Mouse (Mus musculus): ENCODE results near the gene Clstn1. TPM values are rescaled to one million over a fixed set of nuclear protein-coding genes. Genes with fewer than 3 reads are reported as not detected.

The Clstn1 gene
- polyA plus RNA-seq, 1 experiment from 2014 or later: 13.8 TPM

- Histone ChIP-seq H3K36me3 (ENCODE audit: inconsistent target) (no peaks in the 10 kb centered on the region), H3K4me3 (ENCODE audit: inconsistent target) (no peak overlapping the region), H3K27ac (no peak overlapping the region), H3K79me2 (ENCODE audit: inconsistent target) (no peaks in the 10 kb centered on the region)
- WGBS (ENCODE audit: missing documents): 90% methylated on average over 14 of the region's 14 CpGs
Measured at GRCm38 (mm10) chr4:149574391-149574821, 11.9 kb upstream of the Clstn1 start.

GRCm38 (mm10) chr4:149576061-149576460 lies 10.2 kb upstream of the Clstn1 start:
- Histone ChIP-seq H3K79me2 (ENCODE audit: inconsistent target) (no peaks in the 10 kb centered on the region), H3K36me3 (ENCODE audit: inconsistent target) (no peaks in the 10 kb centered on the region), H3K27ac (no peak overlapping the region), H3K4me3 (ENCODE audit: inconsistent target) (no peak overlapping the region)
- 86% methylated on average over 9 of the region's 9 CpGs for WGBS (ENCODE audit: missing documents)

- no peak overlapping the region for H3K27ac ChIP-seq
- no peak overlapping the region for H3K4me3 ChIP-seq (ENCODE audit: inconsistent target)
- no peaks in the 10 kb centered on the region for H3K36me3 ChIP-seq (ENCODE audit: inconsistent target)
- 70% methylated on average over 4 of the region's 4 CpGs for WGBS (ENCODE audit: missing documents)
- H3K79me2 ChIP-seq (ENCODE audit: inconsistent target): no peaks in the 10 kb centered on the region
Measured at GRCm38 (mm10) chr4:149576993-149577548, 9.2 kb upstream of the Clstn1 start.

- WGBS (ENCODE audit: missing documents): 80% methylated on average over 13 of the region's 13 CpGs
Measured at GRCm38 (mm10) chr4:149578085-149578681, 8.1 kb upstream of the Clstn1 start.

GRCm38 (mm10) chr4:149578831-149579230 lies 7.4 kb upstream of the Clstn1 start:
- H3K36me3 ChIP-seq (ENCODE audit: inconsistent target): no peaks in the 10 kb centered on the region
- WGBS (ENCODE audit: missing documents): 80% methylated on average over 4 of the region's 7 CpGs
- H3K4me3 ChIP-seq (ENCODE audit: inconsistent target): no peak overlapping the region
- H3K27ac ChIP-seq: no peak overlapping the region
- no peaks in the 10 kb centered on the region for H3K79me2 ChIP-seq (ENCODE audit: inconsistent target)

More at GRCm38 (mm10) chr4:149578085-149578681, 8.1 kb upstream of the Clstn1 start:
- H3K79me2 ChIP-seq (ENCODE audit: inconsistent target): no peaks in the 10 kb centered on the region
- H3K4me3 ChIP-seq (ENCODE audit: inconsistent target): no peak overlapping the region
- H3K27ac ChIP-seq: no peak overlapping the region
- no peaks in the 10 kb centered on the region for H3K36me3 ChIP-seq (ENCODE audit: inconsistent target)

- H3K4me3 ChIP-seq (ENCODE audit: inconsistent target): no peak overlapping the region
- 81% methylated on average over 8 of the region's 8 CpGs for WGBS (ENCODE audit: missing documents)
- H3K27ac ChIP-seq: no peak overlapping the region
- H3K79me2 ChIP-seq (ENCODE audit: inconsistent target): no peaks in the 10 kb centered on the region
- H3K36me3 ChIP-seq (ENCODE audit: inconsistent target): no peaks in the 10 kb centered on the region
Measured at GRCm38 (mm10) chr4:149585236-149585635, 1.0 kb upstream of the Clstn1 start.

GRCm38 (mm10) chr4:149586783-149587595 lies 721 bp downstream of the Clstn1 start:
- WGBS (ENCODE audit: missing documents): 2% methylated on average over 66 of the region's 72 CpGs
- peak overlapping the region; percentile 12 for H3K4me3 ChIP-seq (ENCODE audit: inconsistent target)
- H3K27ac ChIP-seq: no peak overlapping the region
- no peaks in the 10 kb centered on the region for H3K79me2 ChIP-seq (ENCODE audit: inconsistent target)
- no peaks in the 10 kb centered on the region for H3K36me3 ChIP-seq (ENCODE audit: inconsistent target)

GRCm38 (mm10) chr4:149587596-149588168 lies 1.4 kb downstream of the Clstn1 start:
- Histone ChIP-seq H3K79me2 (ENCODE audit: inconsistent target) (no peaks in the 10 kb centered on the region), H3K27ac (no peak overlapping the region), H3K4me3 (ENCODE audit: inconsistent target) (no peak overlapping the region), H3K36me3 (ENCODE audit: inconsistent target) (no peaks in the 10 kb centered on the region)
- 28% methylated on average over 24 of the region's 24 CpGs for WGBS (ENCODE audit: missing documents)

- H3K79me2 ChIP-seq (ENCODE audit: inconsistent target): no peaks in the 10 kb centered on the region
- no peak overlapping the region for H3K4me3 ChIP-seq (ENCODE audit: inconsistent target)
- 83% methylated on average over 1 of the region's 1 CpGs for WGBS (ENCODE audit: missing documents)
- H3K27ac ChIP-seq: no peak overlapping the region
- H3K36me3 ChIP-seq (ENCODE audit: inconsistent target): no peaks in the 10 kb centered on the region
Measured at GRCm38 (mm10) chr4:149590200-149590599, 3.9 kb downstream of the Clstn1 start.

GRCm38 (mm10) chr4:149591486-149591885 lies 5.2 kb downstream of the Clstn1 start:
- WGBS (ENCODE audit: missing documents): 86% methylated on average over 2 of the region's 2 CpGs
- Histone ChIP-seq H3K4me3 (ENCODE audit: inconsistent target) (no peak overlapping the region), H3K79me2 (ENCODE audit: inconsistent target) (no peaks in the 10 kb centered on the region), H3K36me3 (ENCODE audit: inconsistent target) (no peaks in the 10 kb centered on the region), H3K27ac (no peak overlapping the region)

- Histone ChIP-seq H3K36me3 (ENCODE audit: inconsistent target) (no peaks in the 10 kb centered on the region), H3K27ac (no peak overlapping the region), H3K79me2 (ENCODE audit: inconsistent target) (no peaks in the 10 kb centered on the region), H3K4me3 (ENCODE audit: inconsistent target) (no peak overlapping the region)
- 92% methylated on average over 9 of the region's 9 CpGs for WGBS (ENCODE audit: missing documents)
Measured at GRCm38 (mm10) chr4:149594913-149595581, 8.8 kb downstream of the Clstn1 start.

GRCm38 (mm10) chr4:149597641-149598208 lies 11.5 kb downstream of the Clstn1 start:
- WGBS (ENCODE audit: missing documents): 69% methylated on average over 12 of the region's 12 CpGs
- H3K4me3 ChIP-seq (ENCODE audit: inconsistent target): no peak overlapping the region
- no peaks in the 10 kb centered on the region for H3K36me3 ChIP-seq (ENCODE audit: inconsistent target)
- H3K79me2 ChIP-seq (ENCODE audit: inconsistent target): no peaks in the 10 kb centered on the region
- no peak overlapping the region for H3K27ac ChIP-seq

- 99% methylated on average over 6 of the region's 6 CpGs for WGBS (ENCODE audit: missing documents)
- Histone ChIP-seq H3K79me2 (ENCODE audit: inconsistent target) (no peaks in the 10 kb centered on the region), H3K27ac (no peak overlapping the region), H3K36me3 (ENCODE audit: inconsistent target) (no peaks in the 10 kb centered on the region), H3K4me3 (ENCODE audit: inconsistent target) (no peak overlapping the region)
Measured at GRCm38 (mm10) chr4:149599549-149599948, 13.3 kb downstream of the Clstn1 start.

- Histone ChIP-seq H3K4me3 (ENCODE audit: inconsistent target) (no peak overlapping the region), H3K27ac (no peak overlapping the region), H3K36me3 (ENCODE audit: inconsistent target) (no peaks in the 10 kb centered on the region), H3K79me2 (ENCODE audit: inconsistent target) (no peaks in the 10 kb centered on the region)
- 82% methylated on average over 4 of the region's 4 CpGs for WGBS (ENCODE audit: missing documents)
Measured at GRCm38 (mm10) chr4:149600130-149600529, 13.9 kb downstream of the Clstn1 start.

Measured in macrophage (primary cell).